Mouse (Mus musculus) liver, embryonic 12.5 days (tissue): ENCODE results near the gene Polr3h. TPM values are rescaled to one million over a fixed set of nuclear protein-coding genes. Genes with fewer than 3 reads are reported as not detected.

ENCODE experiments used
- ATAC-seq: fragments of 200-750 bp; cut with Nextera tagmentation; 2 replicates; pipeline ENCODE4 v1.8.0; 2017; ENCODE audit warnings: moderate number of reproducible peaks, mild to moderate bottlenecking, moderate library complexity
- H3K27ac ChIP-seq: fragments of 300-500 bp; sonication (generic); 2 replicates; pipeline ENCODE4 v1.5.1; 2016; ENCODE audit warnings: mild to moderate bottlenecking
- H3K27me3 ChIP-seq: fragments of 300-500 bp; sonication (generic); replicated peaks from 2 replicates; pipeline ENCODE4 v1.6.1; 2016; ENCODE audit warnings: mild to moderate bottlenecking, moderate library complexity
- H3K36me3 ChIP-seq: fragments of 300-500 bp; sonication (generic); 2 replicates; pipeline ENCODE4 v1.6.1; 2016; ENCODE audit warnings: mild to moderate bottlenecking, moderate library complexity
- H3K4me1 ChIP-seq: fragments of 300-500 bp; sonication (generic); 2 replicates; pipeline ENCODE4 v1.6.1; 2016
- H3K4me2 ChIP-seq: fragments of 300-500 bp; sonication (generic); 2 replicates; pipeline ENCODE4 v1.6.1; 2016; ENCODE audit warnings: mild to moderate bottlenecking, moderate library complexity
- H3K4me3 ChIP-seq: fragments of 300-500 bp; sonication (generic); 2 replicates; pipeline ENCODE4 v1.5.1; 2016; ENCODE audit warnings: mild to moderate bottlenecking, moderate library complexity
- H3K9ac ChIP-seq: fragments of 300-500 bp; sonication (generic); 2 replicates; pipeline ENCODE4 v1.6.1; 2016; ENCODE audit warnings: mild to moderate bottlenecking, moderate library complexity
- H3K9me3 ChIP-seq: fragments of 300-500 bp; sonication (generic); replicated peaks from 2 replicates; pipeline ENCODE4 v1.6.1; 2016; ENCODE audit warnings: mild to moderate bottlenecking, moderate library complexity
- WGBS: fragments of 180-500 bp; shearing (Covaris S2); methylation state at CpG from one replicate; pipeline ENCODE4 v1.1.7; 2016; ENCODE audit not compliant: insufficient replicate concordance; 5-methylcytosine and 5-hydroxymethylcytosine counted together
- polyA plus RNA-seq: library from polyadenylated mRNA; unstranded; fragments of >200 nt; fragmentation: Nextera tagmentation; extraction: Ambion mirVana; gene quantifications from 2 replicates; pipeline ENCODE4 v1.2.1, GENCODE M21; 2016

Polr3h gene
- polyA plus RNA-seq, 1 experiment from 2014 or later, result 87.2 TPM

GRCm38 (mm10) chr15:81858517-81859329 lies 67.3 kb downstream of the Polr3h start, which contains the start of gene Tob2:
Gene Tob2 (minus strand): TSS chr15:81858796.
- H3K27me3 ChIP-seq, result no peaks in the 10 kb centered on the region
- H3K36me3 ChIP-seq, result peaks cover 14% of the 10 kb centered on the region
- H3K27ac ChIP-seq, result peak within 1 kb of the TSS; percentile 92
- ATAC-seq, result peak; percentile 3; the same call in 1 of the 2 replicates
- H3K4me2 ChIP-seq, result peak within 1 kb of the TSS; percentile 89
- peak within 1 kb of the TSS; percentile 83 for H3K4me3 ChIP-seq
- H3K9ac ChIP-seq, result peak within 1 kb of the TSS; percentile 92
- H3K4me1 ChIP-seq, result peaks cover 50% of the 10 kb centered on the region
- H3K9me3 ChIP-seq, result no peaks in the 10 kb centered on the region
- under 1% methylated on average over 44 of the region's 44 CpGs for WGBS

GRCm38 (mm10) chr15:81858138-81858516 lies 67.9 kb downstream of the Polr3h start:
- Histone ChIP-seq H3K27ac (peak overlapping the region; percentile 92), H3K4me1 (peaks cover 55% of the 10 kb centered on the region), H3K4me3 (peak overlapping the region; percentile 83), H3K9me3 (no peaks in the 10 kb centered on the region), H3K4me2 (peak overlapping the region; percentile 89), H3K36me3 (peaks cover 18% of the 10 kb centered on the region), H3K9ac (peak overlapping the region; percentile 92), H3K27me3 (no peaks in the 10 kb centered on the region)
- ATAC-seq, result peak; percentile 32
- WGBS, result under 1% methylated on average over 23 of the region's 23 CpGs

GRCm38 (mm10) chr15:81857724-81858116 lies 68.3 kb downstream of the Polr3h start:
- H3K36me3 ChIP-seq, result peaks cover 22% of the 10 kb centered on the region
- peak overlapping the region; percentile 92 for H3K9ac ChIP-seq
- no peaks in the 10 kb centered on the region for H3K9me3 ChIP-seq
- peak; percentile 36 for ATAC-seq
- WGBS, result under 1% methylated on average over 33 of the region's 33 CpGs
- H3K4me2 ChIP-seq, result peak overlapping the region; percentile 89
- peak overlapping the region; percentile 92 for H3K27ac ChIP-seq
- H3K27me3 ChIP-seq, result no peaks in the 10 kb centered on the region
- peak overlapping the region; percentile 83 for H3K4me3 ChIP-seq
- peaks cover 59% of the 10 kb centered on the region for H3K4me1 ChIP-seq

- Histone ChIP-seq H3K27ac (peak overlapping the region; percentile 92), H3K4me2 (peak overlapping the region; percentile 89), H3K4me3 (peak overlapping the region; percentile 83), H3K27me3 (no peaks in the 10 kb centered on the region), H3K36me3 (peaks cover 28% of the 10 kb centered on the region), H3K4me1 (peaks cover 65% of the 10 kb centered on the region), H3K9ac (peak overlapping the region; percentile 92), H3K9me3 (no peaks in the 10 kb centered on the region)
- no peak for ATAC-seq
- WGBS, result 1% methylated on average over 14 of the region's 14 CpGs
Observed at GRCm38 (mm10) chr15:81856938-81857723, 68.9 kb downstream of the Polr3h start.

GRCm38 (mm10) chr15:81856030-81856790 lies 69.8 kb downstream of the Polr3h start:
- Histone ChIP-seq H3K4me3 (peak overlapping the region; percentile 83), H3K9me3 (no peaks in the 10 kb centered on the region), H3K9ac (peak overlapping the region; percentile 92), H3K27ac (peak overlapping the region; percentile 92), H3K4me2 (peak overlapping the region; percentile 89), H3K4me1 (peaks cover 64% of the 10 kb centered on the region), H3K36me3 (peaks cover 38% of the 10 kb centered on the region), H3K27me3 (no peaks in the 10 kb centered on the region)
- peak; percentile 90 for ATAC-seq
- 1% methylated on average over 28 of the region's 28 CpGs for WGBS

- H3K4me3 ChIP-seq, result no peak overlapping the region
- H3K36me3 ChIP-seq, result peaks cover 62% of the 10 kb centered on the region
- no peak overlapping the region for H3K4me2 ChIP-seq
- no peaks in the 10 kb centered on the region for H3K27me3 ChIP-seq
- H3K9me3 ChIP-seq, result no peaks in the 10 kb centered on the region
- no peak overlapping the region for H3K9ac ChIP-seq
- ATAC-seq, result no peak
- H3K4me1 ChIP-seq, result peaks cover 47% of the 10 kb centered on the region
- 69% methylated on average over 7 of the region's 7 CpGs for WGBS
- H3K27ac ChIP-seq, result peak overlapping the region; percentile 66
Observed at GRCm38 (mm10) chr15:81853081-81853480, 73.0 kb downstream of the Polr3h start.

- H3K9ac ChIP-seq, result no peak overlapping the region
- no peak for ATAC-seq
- peaks cover 68% of the 10 kb centered on the region for H3K36me3 ChIP-seq
- 77% methylated on average over 9 of the region's 9 CpGs for WGBS
- H3K4me1 ChIP-seq, result peaks cover 52% of the 10 kb centered on the region
- H3K4me3 ChIP-seq, result no peak overlapping the region
- H3K27me3 ChIP-seq, result no peaks in the 10 kb centered on the region
- peak overlapping the region; percentile 66 for H3K27ac ChIP-seq
- H3K4me2 ChIP-seq, result no peak overlapping the region
- no peaks in the 10 kb centered on the region for H3K9me3 ChIP-seq
Observed at GRCm38 (mm10) chr15:81852411-81853000, 73.5 kb downstream of the Polr3h start.

- Histone ChIP-seq H3K27me3 (no peaks in the 10 kb centered on the region), H3K4me3 (no peak overlapping the region), H3K4me2 (no peak overlapping the region), H3K9ac (no peak overlapping the region), H3K36me3 (peaks cover 78% of the 10 kb centered on the region), H3K9me3 (no peaks in the 10 kb centered on the region), H3K4me1 (peaks cover 42% of the 10 kb centered on the region), H3K27ac (no peak overlapping the region)
- ATAC-seq, result no peak
- 92% methylated on average over 15 of the region's 15 CpGs for WGBS
Observed at GRCm38 (mm10) chr15:81851375-81851774, 74.7 kb downstream of the Polr3h start.

GRCm38 (mm10) chr15:81850718-81851117 lies 75.3 kb downstream of the Polr3h start:
- peaks cover 80% of the 10 kb centered on the region for H3K36me3 ChIP-seq
- WGBS, result 86% methylated on average over 14 of the region's 14 CpGs
- H3K4me3 ChIP-seq, result no peak overlapping the region
- H3K4me2 ChIP-seq, result no peak overlapping the region
- H3K27me3 ChIP-seq, result no peaks in the 10 kb centered on the region
- peaks cover 44% of the 10 kb centered on the region for H3K4me1 ChIP-seq
- ATAC-seq, result no peak
- no peak overlapping the region for H3K27ac ChIP-seq
- H3K9ac ChIP-seq, result no peak overlapping the region
- H3K9me3 ChIP-seq, result no peaks in the 10 kb centered on the region

- no peaks in the 10 kb centered on the region for H3K27me3 ChIP-seq
- peaks cover 33% of the 10 kb centered on the region for H3K4me1 ChIP-seq
- H3K4me3 ChIP-seq, result no peak overlapping the region
- H3K27ac ChIP-seq, result no peak overlapping the region
- no peak overlapping the region; the same call in 1 of the 2 replicates for H3K9ac ChIP-seq
- no peak for ATAC-seq
- H3K9me3 ChIP-seq, result no peaks in the 10 kb centered on the region
- WGBS, result 77% methylated on average over 9 of the region's 9 CpGs
- H3K4me2 ChIP-seq, result no peak overlapping the region
- peaks cover 72% of the 10 kb centered on the region for H3K36me3 ChIP-seq
Observed at GRCm38 (mm10) chr15:81849104-81849503, 76.9 kb downstream of the Polr3h start.

- WGBS, result 41% methylated on average over 7 of the region's 7 CpGs
- no peak overlapping the region for H3K27ac ChIP-seq
- H3K4me3 ChIP-seq, result no peak overlapping the region
- ATAC-seq, result peak; percentile 55; the same call in 1 of the 2 replicates
- no peak overlapping the region for H3K9ac ChIP-seq
- H3K9me3 ChIP-seq, result no peaks in the 10 kb centered on the region
- peaks cover 64% of the 10 kb centered on the region for H3K36me3 ChIP-seq
- no peaks in the 10 kb centered on the region for H3K27me3 ChIP-seq
- H3K4me2 ChIP-seq, result no peak overlapping the region
- H3K4me1 ChIP-seq, result peaks cover 25% of the 10 kb centered on the region
Observed at GRCm38 (mm10) chr15:81848301-81848700, 77.7 kb downstream of the Polr3h start.
